Mouse (Mus musculus) E14TG2a.4 (cell line): ENCODE data around the gene Prol1.

Source experiments
- CTCF ChIP-seq: conservative IDR thresholded peaks from 2 replicates; pipeline ENCODE4 v1.5.1; 2014; ENCODE audit warnings: low read length
- NANOG ChIP-seq: IDR thresholded peaks from 2 replicates; pipeline ENCODE4 v1.6.1; 2014; ENCODE audit warnings: borderline replicate concordance, low read length, mixed read lengths
- POU5F1 ChIP-seq: IDR thresholded peaks from 2 replicates; pipeline ENCODE4 v1.6.1; 2014; ENCODE audit warnings: low read length, borderline replicate concordance

DNA sequence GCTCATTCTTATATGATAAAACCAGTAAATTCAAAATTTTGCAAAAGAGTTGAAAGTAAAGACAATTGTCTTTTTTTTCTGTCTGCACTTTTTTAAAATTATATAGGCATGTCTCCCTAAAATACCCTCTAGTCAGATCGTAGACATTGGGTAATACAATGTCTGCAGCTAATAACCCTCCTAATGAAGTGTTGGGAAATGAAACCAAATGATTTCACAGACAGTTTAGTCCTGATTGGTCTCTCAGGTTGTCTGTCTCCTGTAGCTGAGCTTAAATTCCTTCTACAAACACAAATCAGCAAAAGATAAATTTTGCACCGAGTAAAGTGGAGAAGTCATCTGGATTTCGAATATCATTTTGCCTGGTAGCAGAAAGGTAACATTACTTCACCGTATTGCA lies 58.7 kb downstream of the Prol1 start, which contains the start of gene Amtn:
- TF ChIP-seq CTCF (no peak), NANOG (no peak), POU5F1 (no peak)
